Mouse (Mus musculus) liver, postnatal 0 days (tissue): ENCODE measurements around the gene Otogl. TPM values are rescaled to one million over a fixed set of nuclear protein-coding genes. Genes with fewer than 3 reads are reported as not detected.
A peak's percentile ranks its signal among the peaks of the same experiment; 100 is the strongest.

Source experiments
- ATAC-seq: fragments of 200-750 bp; cut with Nextera tagmentation; 2 replicates; pipeline ENCODE4 v1.8.0; 2017; ENCODE audit warnings: mild to moderate bottlenecking, moderate library complexity
- DNase-seq: peaks from one replicate; pipeline ENCODE4 v3.0.0-alpha.2; 2016
- H3K27ac ChIP-seq: fragments of 300-500 bp; sonication (generic); 2 replicates; pipeline ENCODE4 v1.5.1; 2014; ENCODE audit warnings: antibody characterized with exemption, moderate library complexity, mild to moderate bottlenecking, low read depth
- H3K27me3 ChIP-seq: fragments of 300-500 bp; sonication (generic); 2 replicates; pipeline ENCODE4 v1.6.1; 2014; ENCODE audit warnings: low read length, control low read depth, mixed read lengths; ENCODE audit not compliant: insufficient read depth
- H3K36me3 ChIP-seq: fragments of 300-500 bp; sonication (generic); replicated peaks from 2 replicates; pipeline ENCODE4 v1.6.1; 2014; ENCODE audit warnings: mild to moderate bottlenecking, control low read depth, low read length, moderate library complexity, mixed read lengths; ENCODE audit not compliant: insufficient read depth
- H3K4me1 ChIP-seq: fragments of 300-500 bp; sonication (generic); 2 replicates; pipeline ENCODE4 v1.6.1; 2014; ENCODE audit warnings: antibody characterized with exemption, mild to moderate bottlenecking, control low read depth; ENCODE audit not compliant: insufficient read depth
- H3K4me2 ChIP-seq: fragments of 300-500 bp; sonication (generic); 2 replicates; pipeline ENCODE4 v1.6.1; 2014; ENCODE audit warnings: low read depth, mild to moderate bottlenecking, low read length, moderate library complexity, mixed read lengths
- H3K4me3 ChIP-seq: fragments of 300-500 bp; sonication (generic); 2 replicates; pipeline ENCODE4 v1.5.1; 2014; ENCODE audit warnings: low read depth, low read length
- H3K9ac ChIP-seq: fragments of 300-500 bp; sonication (generic); replicated peaks from 2 replicates; pipeline ENCODE4 v1.6.1; 2014; ENCODE audit warnings: mild to moderate bottlenecking, moderate library complexity
- H3K9me3 ChIP-seq: fragments of 300-500 bp; sonication (generic); 2 replicates; pipeline ENCODE4 v1.6.1; 2016; ENCODE audit warnings: mild to moderate bottlenecking, control low read depth, low read length, mixed read lengths
- CTCF ChIP-seq: sonication (generic); IDR thresholded peaks from 2 replicates; pipeline ENCODE4 v1.5.1; 2016; ENCODE audit warnings: antibody characterized with exemption, low read depth
- EP300 ChIP-seq: IDR thresholded peaks from 2 replicates; pipeline ENCODE4 v1.6.1; 2016; ENCODE audit warnings: antibody characterized with exemption, low read depth, mild to moderate bottlenecking
- WGBS: fragments of 180-500 bp; shearing (Covaris S2); extraction: QIAGEN DNeasy Blood & Tissue Kit; methylation state at CpG from one replicate; pipeline ENCODE4 v1.1.7; 2014; ENCODE audit not compliant: insufficient replicate concordance; 5-methylcytosine and 5-hydroxymethylcytosine counted together
- polyA plus RNA-seq: library from polyadenylated mRNA; unstranded; fragments of >200 nt; fragmentation: Nextera tagmentation; extraction: Ambion mirVana; gene quantifications from 2 replicates; pipeline ENCODE4 v1.2.1, GENCODE M21; 2015

Gene Otogl
- polyA plus RNA-seq, 1 experiment from 2014 or later, result not detected

GRCm38 (mm10) chr10:107799671-107800353 is 112.1 kb downstream of the Otogl start:
- Histone ChIP-seq H3K27ac (no peak overlapping the region), H3K4me1 (no peaks in the 10 kb centered on the region), H3K4me3 (no peak overlapping the region), H3K36me3 (no peaks in the 10 kb centered on the region), H3K27me3 (no peaks in the 10 kb centered on the region), H3K4me2 (no peak overlapping the region), H3K9ac (no peak overlapping the region), H3K9me3 (no peaks in the 10 kb centered on the region)
- DNase-seq (peak; percentile 48), ATAC-seq (no peak)
- 8% methylated on average over 7 of the region's 7 CpGs for WGBS
- TF ChIP-seq CTCF (peak; percentile 68), EP300 (no peak)

GRCm38 (mm10) chr10:107794812-107795756 is 116.8 kb downstream of the Otogl start:
- 73% methylated on average over 10 of the region's 10 CpGs for WGBS
- Histone ChIP-seq H3K9ac (no peak overlapping the region), H3K4me2 (no peak overlapping the region), H3K4me3 (no peak overlapping the region), H3K4me1 (no peaks in the 10 kb centered on the region), H3K36me3 (no peaks in the 10 kb centered on the region), H3K9me3 (no peaks in the 10 kb centered on the region), H3K27ac (no peak overlapping the region), H3K27me3 (no peaks in the 10 kb centered on the region)
- TF ChIP-seq CTCF (no peak), EP300 (no peak)
- DNase-seq, result no peak
- no peak for ATAC-seq

- no peak overlapping the region for H3K27ac ChIP-seq
- no peak overlapping the region for H3K4me3 ChIP-seq
- no peaks in the 10 kb centered on the region for H3K9me3 ChIP-seq
- no peak overlapping the region for H3K9ac ChIP-seq
- no peaks in the 10 kb centered on the region for H3K27me3 ChIP-seq
- no peak for ATAC-seq
- WGBS, result 41% methylated on average over 3 of the region's 3 CpGs
- TF ChIP-seq EP300, result no peak
- no peak for TF ChIP-seq CTCF
- no peak overlapping the region for H3K4me2 ChIP-seq
- no peak for DNase-seq
- no peaks in the 10 kb centered on the region for H3K36me3 ChIP-seq
- H3K4me1 ChIP-seq, result no peaks in the 10 kb centered on the region
Observed at GRCm38 (mm10) chr10:107792491-107792890, 119.4 kb downstream of the Otogl start.

DNA sequence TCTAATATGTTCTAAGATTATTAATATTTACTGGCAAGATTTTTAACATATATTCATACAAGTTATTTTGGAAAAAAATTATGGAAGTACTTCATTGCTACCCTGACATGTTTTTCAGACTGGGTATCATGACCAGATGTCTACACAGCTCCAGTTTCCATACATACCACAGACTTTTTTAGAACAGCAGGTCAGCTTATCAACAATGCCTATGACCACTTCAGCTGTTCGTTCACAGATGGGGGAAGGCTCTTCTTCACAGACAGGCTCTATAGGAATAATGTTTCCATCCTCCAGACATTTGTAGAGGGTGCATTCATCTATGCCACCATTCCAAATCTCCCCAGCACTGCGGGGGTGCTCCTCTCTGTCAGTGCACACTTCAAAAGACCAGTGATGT is 132.4 kb downstream of the Otogl start:
- H3K27me3 ChIP-seq, result no peaks in the 10 kb centered on the region
- no peak overlapping the region for H3K27ac ChIP-seq
- TF ChIP-seq EP300 (no peak), CTCF (no peak)
- H3K9me3 ChIP-seq, result no peaks in the 10 kb centered on the region
- H3K9ac ChIP-seq, result no peak overlapping the region
- ATAC-seq (no peak), DNase-seq (no peak)
- no peaks in the 10 kb centered on the region for H3K4me1 ChIP-seq
- no peak overlapping the region for H3K4me2 ChIP-seq
- WGBS, result 53% methylated on average over 2 of the region's 2 CpGs
- no peaks in the 10 kb centered on the region for H3K36me3 ChIP-seq
- H3K4me3 ChIP-seq, result no peak overlapping the region

GRCm38 (mm10) chr10:107759624-107760023 is 152.3 kb downstream of the Otogl start:
- ATAC-seq (no peak), DNase-seq (no peak)
- 68% methylated on average over 1 of the region's 1 CpGs for WGBS
- no peaks in the 10 kb centered on the region for H3K27me3 ChIP-seq
- H3K36me3 ChIP-seq, result no peaks in the 10 kb centered on the region
- no peaks in the 10 kb centered on the region for H3K9me3 ChIP-seq
- no peak overlapping the region for H3K27ac ChIP-seq
- no peak overlapping the region for H3K4me2 ChIP-seq
- H3K4me3 ChIP-seq, result no peak overlapping the region
- no peak overlapping the region for H3K9ac ChIP-seq
- no peaks in the 10 kb centered on the region for H3K4me1 ChIP-seq
- no peak for TF ChIP-seq EP300
- no peak for TF ChIP-seq CTCF

- Histone ChIP-seq H3K27ac (no peak overlapping the region), H3K36me3 (no peaks in the 10 kb centered on the region), H3K9me3 (no peaks in the 10 kb centered on the region), H3K4me1 (no peaks in the 10 kb centered on the region), H3K4me3 (no peak overlapping the region), H3K4me2 (no peak overlapping the region), H3K9ac (no peak overlapping the region), H3K27me3 (no peaks in the 10 kb centered on the region)
- no peak for ATAC-seq
- no peak for DNase-seq
- no peak for TF ChIP-seq EP300
- no peak for TF ChIP-seq CTCF
- WGBS, result 60% methylated on average over 3 of the region's 3 CpGs
Observed at GRCm38 (mm10) chr10:107753471-107753870, 158.5 kb downstream of the Otogl start.
